10 mouse cellular contexts compared by ENCODE assay signal in genomic region chr3:98015205-98016171, GRCm38 (mm10). TPM values are rescaled to one million over a fixed set of nuclear protein-coding genes. Genes with fewer than 3 reads are reported as not detected.
DNase-seq lines count a peak whose midpoint lies in the region; ATAC-seq and TF ChIP-seq lines count a peak whose summit lies in the region.
"Had no signal": no experiment of that assay in that cellular context is flagged by ENCODE, and none has a peak within 500 bp of the region (broad histone marks: within the 10 kb centered on the region; RNA-seq: fewer than 3 reads in every experiment).

No protein-coding gene starts in this region.

- H3K4me1 ChIP-seq in neural tube, embryonic 11.5 days (ENCODE audit: control insufficient read depth, insufficient read depth, low read length) = peaks cover 19% of the 10 kb centered on the region
- peaks cover 61% of the 10 kb centered on the region for H3K4me1 ChIP-seq in heart, embryonic 12.5 days (replicated peaks)
- H3K4me1 ChIP-seq in liver, embryonic 12.5 days = peaks cover 73% of the 10 kb centered on the region
- peaks cover 8% of the 10 kb centered on the region; the same call in 1 of the 2 replicates for H3K4me1 ChIP-seq in stomach, postnatal 0 days (replicated peaks; ENCODE audit: control insufficient read depth, insufficient read depth)

- intact Hi-C loops in left cerebral cortex, postnatal 36 days (cut with DNase I) = no loop called here

- no peak for TF ChIP-seq CTCF in stomach, postnatal 0 days (IDR thresholded peaks at IDR 0.05; ENCODE audit: low read depth)

- H3K4me2 ChIP-seq in neural tube, embryonic 11.5 days (ENCODE audit: low read depth) = peak overlapping the region; percentile 82; the same call in 1 of the 2 replicates
- peak overlapping the region; percentile 90 for H3K4me2 ChIP-seq in heart, embryonic 12.5 days
- peak overlapping the region; percentile 98 for H3K4me2 ChIP-seq in liver, embryonic 12.5 days
- peak overlapping the region; percentile 74 for H3K4me2 ChIP-seq in stomach, postnatal 0 days (replicated peaks; ENCODE audit: low read depth)

- no peak overlapping the region for H3K27ac ChIP-seq in neural tube, embryonic 11.5 days (ENCODE audit: low read depth, low read length)
- H3K27ac ChIP-seq in heart, embryonic 12.5 days (ENCODE audit: poor library complexity, severe bottlenecking) = no peak overlapping the region
- H3K27ac ChIP-seq in liver, embryonic 12.5 days = no peak overlapping the region
- no peak overlapping the region for H3K27ac ChIP-seq in stomach, postnatal 0 days (replicated peaks)

- H3K36me3 ChIP-seq in neural tube, embryonic 11.5 days (ENCODE audit: control insufficient read depth, insufficient read depth, low read length) = no peaks in the 10 kb centered on the region
- no peaks in the 10 kb centered on the region for H3K36me3 ChIP-seq in heart, embryonic 12.5 days
- H3K36me3 ChIP-seq in liver, embryonic 12.5 days = no peaks in the 10 kb centered on the region
- no peaks in the 10 kb centered on the region for H3K36me3 ChIP-seq in stomach, postnatal 0 days (ENCODE audit: control insufficient read depth, insufficient read depth, low read length)

- no peak overlapping the region for H3K4me3 ChIP-seq in neural tube, embryonic 11.5 days (ENCODE audit: low read depth, low read length)
- peak overlapping the region; percentile 92 for H3K4me3 ChIP-seq in heart, embryonic 12.5 days
- peak overlapping the region; percentile 77; the same call in 1 of the 2 replicates for H3K4me3 ChIP-seq in liver, embryonic 12.5 days
- no peak overlapping the region for H3K4me3 ChIP-seq in stomach, postnatal 0 days (ENCODE audit: low read depth, low read length)

- WGBS in neural tube, embryonic 11.5 days = 73% methylated on average over 14 of the region's 14 CpGs
- 63% methylated on average over 14 of the region's 14 CpGs for WGBS in heart, embryonic 12.5 days
- 69% methylated on average over 14 of the region's 14 CpGs for WGBS in liver, embryonic 12.5 days (ENCODE audit: insufficient replicate concordance)
- 62% methylated on average over 14 of the region's 14 CpGs for WGBS in stomach, postnatal 0 days

- no peak for TF ChIP-seq EP300 in stomach, postnatal 0 days (optimal IDR thresholded peaks at IDR 0.05)

- no peak overlapping the region for H3K9ac ChIP-seq in neural tube, embryonic 11.5 days (ENCODE audit: low read length)
- 0 out of 2 replicates have a peak overlapping the region, but pooled peaks have one; percentile 40 for H3K9ac ChIP-seq in heart, embryonic 12.5 days
- no peak overlapping the region for H3K9ac ChIP-seq in liver, embryonic 12.5 days
- H3K9ac ChIP-seq in stomach, postnatal 0 days (ENCODE audit: low read length) = no peak overlapping the region

- no peaks in the 10 kb centered on the region for H3K27me3 ChIP-seq in neural tube, embryonic 11.5 days (ENCODE audit: control insufficient read depth, insufficient read depth, low read length)
- no peaks in the 10 kb centered on the region for H3K27me3 ChIP-seq in heart, embryonic 12.5 days (replicated peaks)
- no peaks in the 10 kb centered on the region for H3K27me3 ChIP-seq in liver, embryonic 12.5 days (replicated peaks)
- H3K27me3 ChIP-seq in stomach, postnatal 0 days (ENCODE audit: control insufficient read depth, insufficient read depth, low read length) = no peaks in the 10 kb centered on the region
- H3K27me3 ChIP-seq: Patski had no signal

- DNase-seq in neural tube, embryonic 11.5 days (ENCODE audit: low spot score) = peak; percentile 1
- no peak for DNase-seq in neural tube, embryonic 10.5 days (ENCODE audit: extremely low spot score, low spot score)
- DNase-seq in stomach, postnatal 0 days (ENCODE audit: low spot score) = no peak
- DNase-seq in right cerebral cortex, postnatal 36 days (ENCODE audit: low spot score in 2 of 2) = no peak
- DNase-seq in left cerebral cortex, postnatal 36 days (ENCODE audit: low spot score in 2 of 2) = no peak
- no peak for DNase-seq in kidney, postnatal 25 days
- DNase-seq: spleen, adult 18-20 months had no signal

- ATAC-seq in neural tube, embryonic 11.5 days (ENCODE audit: insufficient read depth, low FRiP score, low TSS enrichment) = no peak
- no peak for ATAC-seq in heart, embryonic 12.5 days (ENCODE audit: insufficient number of reproducible peaks, low FRiP score)
- no peak for ATAC-seq in liver, embryonic 12.5 days
- no peak for ATAC-seq in stomach, postnatal 0 days (ENCODE audit: low FRiP score, low TSS enrichment)
- ATAC-seq: Patski had no signal

- no peaks in the 10 kb centered on the region for H3K9me3 ChIP-seq in neural tube, embryonic 11.5 days (ENCODE audit: control insufficient read depth, low read length)
- no peaks in the 10 kb centered on the region for H3K9me3 ChIP-seq in heart, embryonic 12.5 days (replicated peaks)
- H3K9me3 ChIP-seq in liver, embryonic 12.5 days (replicated peaks) = no peaks in the 10 kb centered on the region
- no peaks in the 10 kb centered on the region for H3K9me3 ChIP-seq in stomach, postnatal 0 days (ENCODE audit: control insufficient read depth, low read length)

RNA-seq across cellular contexts. Expression of gene Notch2, which starts 2.2 kb away (rescaled TPM):
- 22.3 and 24.6 TPM in 2 replicates for polyA plus RNA-seq in neural tube, embryonic 11.5 days (2014; fragmentation: Nextera tagmentation; extraction: Ambion mirVana)
- polyA plus RNA-seq in heart, embryonic 12.5 days (2016; fragmentation: Nextera tagmentation; extraction: Ambion mirVana) = 16.7 and 17.7 TPM in 2 replicates
- 8.7 and 10.1 TPM in 2 replicates for polyA plus RNA-seq in liver, embryonic 12.5 days (2016; fragmentation: Nextera tagmentation; extraction: Ambion mirVana)
- polyA plus RNA-seq in stomach, postnatal 0 days (2015; fragmentation: Nextera tagmentation; extraction: Ambion mirVana) = 10.6 TPM in 2 replicates
- 10 to 100 TPM; 10.8 to 14.0 TPM for total RNA-seq in left cerebral cortex, postnatal 36 days (2021)

Comparison
In these comparisons a context has a peak if more than half of its experiments do, and no peak if none do; other contexts are left out.
1. H3K4me3 ChIP-seq: peak in heart, embryonic 12.5 days (single experiment) and liver, embryonic 12.5 days (single experiment); none in neural tube, embryonic 11.5 days (single experiment) and stomach, postnatal 0 days (single experiment).
2. Peak in every context shown above with its lines, with median percentiles within 50 percentile points of each other: H3K4me2 ChIP-seq.